Mouse (Mus musculus): ENCODE results near the gene Smarcad1.

DNA sequence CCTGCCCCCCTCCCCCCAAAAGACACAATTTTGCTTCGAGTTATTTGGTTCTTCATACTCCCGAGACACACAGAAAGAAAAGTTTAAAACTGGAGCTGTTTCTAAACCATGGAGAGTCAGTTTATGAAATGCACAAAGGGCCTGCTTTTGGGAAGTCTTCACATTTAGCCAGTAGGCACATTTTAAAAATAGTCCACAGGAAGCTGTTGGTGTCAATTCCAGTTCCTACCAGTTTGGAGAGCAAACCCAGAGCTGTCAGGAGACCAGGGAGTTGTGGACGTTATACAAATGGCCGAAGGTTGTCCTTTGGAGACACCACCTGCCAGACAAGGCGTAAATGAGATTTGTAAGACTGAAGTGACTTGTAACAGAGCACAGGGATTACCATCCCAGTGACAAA, 122.6 kb downstream of the Smarcad1 start:
- no peak for TF ChIP-seq CTCF (IDR thresholded peaks at IDR 0.05; ENCODE audit: low read depth)
- TF ChIP-seq EP300 (IDR thresholded peaks at IDR 0.05; ENCODE audit: low read depth), result no peak
